Comparison of ENCODE assay signal across 8 mouse cellular contexts in genomic region chr4:128729033-128729708, GRCm38 (mm10). TPM values are rescaled to one million over a fixed set of nuclear protein-coding genes. Genes with fewer than 3 reads are reported as not detected.
DNase-seq lines count a peak whose midpoint lies in the region; ATAC-seq and TF ChIP-seq lines count a peak whose summit lies in the region.

No protein-coding gene starts in this region.

- H3K36me3 ChIP-seq in embryonic facial prominence, embryonic 13.5 days, result peaks cover 8% of the 10 kb centered on the region
- H3K36me3 ChIP-seq in limb, embryonic 11.5 days (ENCODE audit: control insufficient read depth, insufficient read depth, low read length), result peaks cover 2% of the 10 kb centered on the region; the same call in 1 of the 2 replicates
- H3K36me3 ChIP-seq in neural tube, embryonic 13.5 days, result peaks cover 14% of the 10 kb centered on the region

- peak overlapping the region; percentile 51 for H3K4me3 ChIP-seq in lung, adult 2 months (replicated peaks; ENCODE audit: extremely low read depth, low read depth, low read length)
- H3K4me3 ChIP-seq in embryonic facial prominence, embryonic 13.5 days, result peak overlapping the region; percentile 99
- H3K4me3 ChIP-seq in limb, embryonic 11.5 days (ENCODE audit: low read depth, low read length), result peak overlapping the region; percentile 93
- H3K4me3 ChIP-seq in neural tube, embryonic 13.5 days, result peak overlapping the region; percentile 98

- no peak for ATAC-seq in embryonic facial prominence, embryonic 13.5 days (ENCODE audit: insufficient number of reproducible peaks, insufficient read depth, low FRiP score, low TSS enrichment, low read depth)
- no peak for ATAC-seq in limb, embryonic 11.5 days (ENCODE audit: insufficient number of reproducible peaks, low FRiP score, low TSS enrichment, low read depth)
- ATAC-seq in neural tube, embryonic 13.5 days (ENCODE audit: low read depth), result 0 out of 2 replicates have a peak, but pooled peaks have one; percentile 5

- H3K4me1 ChIP-seq in lung, adult 2 months (ENCODE audit: control insufficient read depth, insufficient read depth, low read length), result peaks cover 28% of the 10 kb centered on the region
- H3K4me1 ChIP-seq in embryonic facial prominence, embryonic 13.5 days, result peaks cover 60% of the 10 kb centered on the region
- peaks cover 35% of the 10 kb centered on the region for H3K4me1 ChIP-seq in limb, embryonic 11.5 days (ENCODE audit: control insufficient read depth, insufficient read depth, low read length)
- H3K4me1 ChIP-seq in neural tube, embryonic 13.5 days (replicated peaks), result peaks cover 84% of the 10 kb centered on the region

- TF ChIP-seq CTCF in lung, adult 2 months (IDR thresholded peaks at IDR 0.05; ENCODE audit: insufficient read depth, low read length), result no peak

- H3K9ac ChIP-seq in embryonic facial prominence, embryonic 13.5 days, result peak overlapping the region; percentile 100
- peak overlapping the region; percentile 99 for H3K9ac ChIP-seq in limb, embryonic 11.5 days (ENCODE audit: low read length)
- H3K9ac ChIP-seq in neural tube, embryonic 13.5 days, result peak overlapping the region; percentile 100

- peak overlapping the region; percentile 94 for H3K27ac ChIP-seq in embryonic facial prominence, embryonic 13.5 days
- H3K27ac ChIP-seq in limb, embryonic 11.5 days (replicated peaks; ENCODE audit: low read depth, low read length), result 0 out of 2 replicates have a peak overlapping the region, but pooled peaks have one; percentile 2
- H3K27ac ChIP-seq in neural tube, embryonic 13.5 days (replicated peaks), result peak overlapping the region; percentile 98

- whole genome bisulfite sequencing in lung, adult 2 months, result 13% methylated on average over 15 of the region's 15 CpGs
- 9% methylated on average over 15 of the region's 15 CpGs for WGBS in embryonic facial prominence, embryonic 13.5 days
- 32% methylated on average over 15 of the region's 15 CpGs for WGBS in limb, embryonic 11.5 days
- WGBS in neural tube, embryonic 13.5 days, result 7% methylated on average over 15 of the region's 15 CpGs

- H3K27me3 ChIP-seq in embryonic facial prominence, embryonic 13.5 days, result no peaks in the 10 kb centered on the region
- peaks cover 5% of the 10 kb centered on the region; the same call in 1 of the 2 replicates for H3K27me3 ChIP-seq in limb, embryonic 11.5 days (ENCODE audit: control insufficient read depth, insufficient read depth, low read length)
- H3K27me3 ChIP-seq in neural tube, embryonic 13.5 days, result no peaks in the 10 kb centered on the region

- H3K9me3 ChIP-seq in embryonic facial prominence, embryonic 13.5 days, result no peaks in the 10 kb centered on the region
- H3K9me3 ChIP-seq in limb, embryonic 11.5 days (ENCODE audit: control insufficient read depth, low read length), result no peaks in the 10 kb centered on the region
- H3K9me3 ChIP-seq in neural tube, embryonic 13.5 days, result no peaks in the 10 kb centered on the region

- TF ChIP-seq POLR2A in lung, adult 2 months (IDR thresholded peaks at IDR 0.05; ENCODE audit: borderline replicate concordance, extremely low read depth, low read depth, low read length), result no peak

- DNase-seq in lung, adult 2 months, result no peak
- DNase-seq in lung, adult 18-20 months, result no peak
- no peak for DNase-seq in limb, embryonic 11.5 days (ENCODE audit: low spot score)
- no peak for DNase-seq in testis, postnatal 10 days (ENCODE audit: low spot score)
- DNase-seq in right cerebral cortex, postnatal 4 days, result no peak
- no peak for DNase-seq in layer of hippocampus, adult 18-20 months (ENCODE audit: low spot score in 2 of 2)

- peak overlapping the region; percentile 94 for H3K4me2 ChIP-seq in embryonic facial prominence, embryonic 13.5 days
- peak overlapping the region; percentile 93 for H3K4me2 ChIP-seq in limb, embryonic 11.5 days (ENCODE audit: low read depth, severe bottlenecking)
- H3K4me2 ChIP-seq in neural tube, embryonic 13.5 days, result peak overlapping the region; percentile 99

RNA-seq across cellular contexts. Expression of gene A3galt2, which starts 26.0 kb away (rescaled TPM):
- polyA plus RNA-seq in lung, adult 2 months (2012; rRNA removed), result 0.34 and 0.58 TPM in 2 replicates
- 0.29 and 0.38 TPM in 2 replicates for polyA plus RNA-seq in embryonic facial prominence, embryonic 13.5 days (2015; fragmentation: Nextera tagmentation; extraction: Ambion mirVana)
- polyA plus RNA-seq in limb, embryonic 11.5 days (2014; fragmentation: Nextera tagmentation; extraction: Ambion mirVana), result 0.06 and 0.28 TPM in 2 replicates
- 0.46 and 0.70 TPM in 2 replicates for polyA plus RNA-seq in neural tube, embryonic 13.5 days (2015; fragmentation: Nextera tagmentation; extraction: Ambion mirVana)
- total RNA-seq in layer of hippocampus, adult 18-20 months (2021), result under 1 TPM; 0.28 to 0.35 TPM

Comparison
In these comparisons a context has a peak if more than half of its experiments do, and no peak if none do; other contexts are left out.
1. H3K27ac ChIP-seq: peak in every context shown above with its lines; median percentile 98 in neural tube, embryonic 13.5 days; 94 in embryonic facial prominence, embryonic 13.5 days; 2 in limb, embryonic 11.5 days.